In the genomic region with DNA sequence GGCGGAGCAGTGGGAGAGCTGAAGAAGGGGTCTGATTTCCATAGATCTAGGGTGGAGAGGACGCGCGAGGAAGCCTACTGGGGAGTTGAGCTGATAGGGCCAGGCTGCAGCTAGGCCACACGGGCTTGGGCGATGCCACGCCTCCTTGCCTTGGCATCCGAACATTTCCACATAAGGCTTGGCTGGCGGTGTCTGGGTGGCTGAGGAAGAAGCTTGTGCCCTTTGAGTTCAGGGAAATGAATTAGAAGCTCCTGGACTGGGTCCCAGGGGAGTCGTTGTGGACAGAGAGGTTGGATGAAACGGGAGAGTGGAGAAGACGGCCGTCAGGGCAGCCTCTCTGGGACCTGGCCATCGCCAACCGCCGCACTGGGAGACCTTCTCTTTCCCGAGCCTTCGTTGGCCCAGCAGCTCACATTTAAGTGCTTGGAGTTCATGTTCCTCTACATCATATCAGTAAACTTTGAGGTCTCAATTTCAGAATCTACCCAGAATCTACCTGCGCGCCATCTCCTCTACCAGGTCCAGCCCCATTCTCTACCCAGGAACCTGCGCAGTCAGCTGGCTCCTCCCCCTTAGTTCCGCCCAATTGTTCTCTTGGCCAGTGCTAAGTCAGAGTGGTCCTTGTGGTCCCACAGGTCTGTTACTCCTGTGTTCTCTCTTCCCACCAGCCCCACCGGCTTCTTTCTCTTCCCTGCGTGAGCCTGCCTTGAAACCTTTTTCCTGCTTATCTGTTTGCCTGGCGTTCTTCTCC, we compare ENCODE assay signal across 8 mouse cellular contexts. TPM values are rescaled to one million over a fixed set of nuclear protein-coding genes. Genes with fewer than 3 reads are reported as not detected.
DNase-seq lines count a peak whose midpoint lies in the region; ATAC-seq and TF ChIP-seq lines count a peak whose summit lies in the region.

No protein-coding gene starts in this region.

- no peak for TF ChIP-seq CTCF in G1E (IDR thresholded peaks at IDR 0.05; ENCODE audit: low read depth, low read length)
- no peak for TF ChIP-seq CTCF in heart, postnatal 0 days (IDR thresholded peaks at IDR 0.05; ENCODE audit: low read depth)
- no peak for TF ChIP-seq CTCF in lung, postnatal 0 days (IDR thresholded peaks at IDR 0.05)

- H3K9ac ChIP-seq in heart, postnatal 0 days (replicated peaks; ENCODE audit: low read depth, low read length), result peak overlapping the region; percentile 30; the same call in 1 of the 2 replicates
- no peak overlapping the region for H3K9ac ChIP-seq in lung, postnatal 0 days (replicated peaks; ENCODE audit: low read depth)

- H3K27me3 ChIP-seq in G1E (ENCODE audit: insufficient read depth, low read length), result no peaks in the 10 kb centered on the region
- no peaks in the 10 kb centered on the region for H3K27me3 ChIP-seq in heart, postnatal 0 days (ENCODE audit: control insufficient read depth, insufficient read depth, low read length)
- H3K27me3 ChIP-seq in lung, postnatal 0 days (replicated peaks; ENCODE audit: insufficient read depth, low read length), result no peaks in the 10 kb centered on the region

- 5% methylated on average over 25 of the region's 25 CpGs for WGBS in heart, postnatal 0 days
- 10% methylated on average over 25 of the region's 25 CpGs for WGBS in lung, postnatal 0 days

- no peaks in the 10 kb centered on the region for H3K9me3 ChIP-seq in G1E (replicated peaks)
- no peaks in the 10 kb centered on the region for H3K9me3 ChIP-seq in heart, postnatal 0 days (replicated peaks; ENCODE audit: control insufficient read depth, low read length)
- H3K9me3 ChIP-seq in lung, postnatal 0 days (ENCODE audit: low read length), result no peaks in the 10 kb centered on the region

- H3K4me3 ChIP-seq in G1E (ENCODE audit: low read depth, low read length), result peak overlapping the region; percentile 65; the same call in 1 of the 2 replicates
- H3K4me3 ChIP-seq in heart, postnatal 0 days (ENCODE audit: low read depth, low read length), result peak overlapping the region; percentile 40
- peak overlapping the region; percentile 28 for H3K4me3 ChIP-seq in lung, postnatal 0 days (ENCODE audit: low read depth, low read length)

- no peak overlapping the region for H3K27ac ChIP-seq in heart, postnatal 0 days (ENCODE audit: low read depth)
- peak overlapping the region; percentile 39 for H3K27ac ChIP-seq in lung, postnatal 0 days (ENCODE audit: low read length)

- peak overlapping the region; percentile 70 for H3K4me2 ChIP-seq in heart, postnatal 0 days (ENCODE audit: low read depth, low read length)
- H3K4me2 ChIP-seq in lung, postnatal 0 days (replicated peaks; ENCODE audit: low read depth, low read length), result peak overlapping the region; percentile 58

- no peak for ATAC-seq in G1E (ENCODE audit: extremely low read depth, insufficient number of reproducible peaks, low FRiP score, poor library complexity, severe bottlenecking)
- peak; percentile 53; the same call in 1 of the 2 replicates for ATAC-seq in erythroblast, adult 5-6 weeks (replicated peaks; ENCODE audit: low FRiP score, poor library complexity, severe bottlenecking)
- peak; percentile 73 for ATAC-seq in heart, postnatal 0 days (ENCODE audit: insufficient read depth, low read depth)
- ATAC-seq in lung, postnatal 0 days, result peak; percentile 52

- peaks cover 93% of the 10 kb centered on the region for H3K4me1 ChIP-seq in G1E (ENCODE audit: insufficient read depth, low read depth, low read length)
- H3K4me1 ChIP-seq in heart, postnatal 0 days (ENCODE audit: control insufficient read depth, insufficient read depth), result peaks cover 11% of the 10 kb centered on the region
- peaks cover 9% of the 10 kb centered on the region; the same call in 1 of the 2 replicates for H3K4me1 ChIP-seq in lung, postnatal 0 days (ENCODE audit: insufficient read depth, low read depth, low read length)

- no peak for DNase-seq in G1E (ENCODE audit: low spot score)
- DNase-seq in adrenal gland, postnatal 25 days, result peak; percentile 60
- peak; percentile 18 for DNase-seq in heart, postnatal 0 days (ENCODE audit: low spot score)
- DNase-seq in kidney, postnatal 14 days, result peak; percentile 44
- peak; percentile 49 for DNase-seq in lung, postnatal 0 days (ENCODE audit: low spot score)
- peak; percentile 61 for DNase-seq in retina, embryonic 14.5 days (ENCODE audit: low spot score)
- no peak for DNase-seq in frontal cortex, postnatal 10 days (ENCODE audit: low spot score in 2 of 2)

- no peaks in the 10 kb centered on the region for H3K36me3 ChIP-seq in G1E (replicated peaks)
- no peaks in the 10 kb centered on the region for H3K36me3 ChIP-seq in heart, postnatal 0 days (replicated peaks; ENCODE audit: control insufficient read depth, insufficient read depth, low read length)
- no peaks in the 10 kb centered on the region for H3K36me3 ChIP-seq in lung, postnatal 0 days (ENCODE audit: insufficient read depth, low read length)

- TF ChIP-seq EP300 in heart, postnatal 0 days (IDR thresholded peaks at IDR 0.05; ENCODE audit: low read depth), result no peak
- TF ChIP-seq EP300 in lung, postnatal 0 days (IDR thresholded peaks at IDR 0.05), result no peak

RNA-seq across cellular contexts. Expression of gene Adgre5, which starts 31.8 kb away (rescaled TPM):
- total RNA-seq in G1E (2014; fragmentation: Nextera tagmentation), result 223 and 228 TPM in 2 replicates
- total RNA-seq in G1E (2017), result 405 and 468 TPM in 2 replicates
- polyA plus RNA-seq in G1E (2012), result 69.3 and 92.9 TPM in 2 replicates
- total RNA-seq in adrenal gland, postnatal 25 days (2021), result 28.7 and 40.6 TPM in 2 replicates
- 31.8 and 56.7 TPM in 2 replicates for total RNA-seq in erythroblast, adult 5-6 weeks (2015; ENCODE audit: low replicate concordance)
- 17.1 and 27.1 TPM in 2 replicates for total RNA-seq in erythroblast, adult 5-6 weeks (2017; ENCODE audit: low replicate concordance)
- 46.4 and 51.2 TPM in 2 replicates for total RNA-seq in heart, postnatal 0 days (2014; rRNA removed; ENCODE audit: low replicate concordance)
- 35.3 and 35.8 TPM in 2 replicates for polyA plus RNA-seq in heart, postnatal 0 days (2015; fragmentation: Nextera tagmentation; extraction: Ambion mirVana)
- polyA plus RNA-seq in lung, postnatal 0 days (2015; fragmentation: Nextera tagmentation; extraction: Ambion mirVana), result 145 and 146 TPM in 2 replicates

RNA-seq across cellular contexts. Expression of gene Ddx39, which starts 57.9 kb away (rescaled TPM):
- total RNA-seq in G1E (2014; fragmentation: Nextera tagmentation) (101 and 141 TPM in 2 replicates), G1E (2017) (226 and 266 TPM in 2 replicates)
- polyA plus RNA-seq in G1E (2012), result 58.0 and 77.5 TPM in 2 replicates
- total RNA-seq in adrenal gland, postnatal 25 days (2021), result 25.7 and 29.5 TPM in 2 replicates
- total RNA-seq in erythroblast, adult 5-6 weeks (2015; ENCODE audit: low replicate concordance), result 20.1 and 40.0 TPM in 2 replicates
- 36.5 and 37.3 TPM in 2 replicates for total RNA-seq in erythroblast, adult 5-6 weeks (2017; ENCODE audit: low replicate concordance)
- 92.5 and 95.7 TPM in 2 replicates for total RNA-seq in heart, postnatal 0 days (2014; rRNA removed; ENCODE audit: low replicate concordance)
- polyA plus RNA-seq in heart, postnatal 0 days (2015; fragmentation: Nextera tagmentation; extraction: Ambion mirVana), result 75.5 and 79.3 TPM in 2 replicates
- polyA plus RNA-seq in lung, postnatal 0 days (2015; fragmentation: Nextera tagmentation; extraction: Ambion mirVana), result 51.0 and 53.9 TPM in 2 replicates

Comparison
In these comparisons a context has a peak if more than half of its experiments do, and no peak if none do; other contexts are left out.
1. DNase-seq: peak in adrenal gland, postnatal 25 days (single experiment), heart, postnatal 0 days (single experiment), kidney, postnatal 14 days (single experiment), lung, postnatal 0 days (single experiment) and retina, embryonic 14.5 days (single experiment); none in G1E (single experiment) and frontal cortex, postnatal 10 days (0 of 2).
2. Peak in every context shown above with its lines, with median percentiles within 50 percentile points of each other: H3K4me3 ChIP-seq.